Mouse (Mus musculus) stomach, embryonic 15.5 days (tissue): Measurements from ENCODE around the gene Nxpe3. TPM values are rescaled to one million over a fixed set of nuclear protein-coding genes. Genes with fewer than 3 reads are reported as not detected.

Experiments
- ATAC-seq: fragments of 200-750 bp; cut with Nextera tagmentation; 2 replicates; pipeline ENCODE4 v1.8.0; 2017; ENCODE audit warnings: low read depth, moderate number of reproducible peaks, moderate TSS enrichment; ENCODE audit not compliant: insufficient read depth, low FRiP score
- H3K27ac ChIP-seq: fragments of 300-500 bp; sonication (generic); 2 replicates; pipeline ENCODE4 v1.5.1; 2015; ENCODE audit warnings: mild to moderate bottlenecking, inconsistent platforms
- H3K27me3 ChIP-seq: fragments of 300-500 bp; sonication (generic); replicated peaks from 2 replicates; pipeline ENCODE4 v1.6.1; 2015; ENCODE audit warnings: inconsistent platforms
- H3K36me3 ChIP-seq: fragments of 300-500 bp; sonication (generic); 2 replicates; pipeline ENCODE4 v1.6.1; 2015; ENCODE audit warnings: inconsistent platforms
- H3K4me1 ChIP-seq: fragments of 300-500 bp; sonication (generic); 2 replicates; pipeline ENCODE4 v1.6.1; 2015; ENCODE audit warnings: inconsistent platforms
- H3K4me2 ChIP-seq: fragments of 300-500 bp; sonication (generic); 2 replicates; pipeline ENCODE4 v1.6.1; 2015; ENCODE audit warnings: mild to moderate bottlenecking, inconsistent platforms
- H3K4me3 ChIP-seq: fragments of 300-500 bp; sonication (generic); replicated peaks from 2 replicates; pipeline ENCODE4 v1.5.1; 2015; ENCODE audit warnings: inconsistent platforms
- H3K9ac ChIP-seq: fragments of 300-500 bp; sonication (generic); 2 replicates; pipeline ENCODE4 v1.6.1; 2015; ENCODE audit warnings: inconsistent platforms
- H3K9me3 ChIP-seq: fragments of 300-500 bp; sonication (generic); 2 replicates; pipeline ENCODE4 v1.6.1; 2016; ENCODE audit warnings: inconsistent platforms
- WGBS: fragments of 180-500 bp; shearing (Covaris S2); methylation state at CpG from one replicate; pipeline ENCODE4 v1.1.7; 2015; 5-methylcytosine and 5-hydroxymethylcytosine counted together
- polyA plus RNA-seq: library from polyadenylated mRNA; unstranded; fragments of >200 nt; fragmentation: Nextera tagmentation; extraction: Ambion mirVana; gene quantifications from 2 replicates; pipeline ENCODE4 v1.2.1, GENCODE M21; 2015

Nxpe3 gene
- polyA plus RNA-seq, 1 experiment from 2014 or later, result 0.74 TPM

GRCm38 (mm10) chr16:55905370-55905769 is 10.3 kb upstream of the Nxpe3 start:
- Histone ChIP-seq H3K27ac (no peak overlapping the region), H3K36me3 (0 out of 2 replicates have a peak, but pooled peaks cover 2% of the 10 kb centered on the region), H3K27me3 (no peaks in the 10 kb centered on the region), H3K9ac (no peak overlapping the region), H3K4me1 (no peaks in the 10 kb centered on the region), H3K9me3 (no peaks in the 10 kb centered on the region), H3K4me3 (no peak overlapping the region), H3K4me2 (no peak overlapping the region)
- no peak for ATAC-seq
- 88% methylated on average over 25 of the region's 25 CpGs for WGBS

GRCm38 (mm10) chr16:55901839-55902756 is 7.0 kb upstream of the Nxpe3 start:
- no peaks in the 10 kb centered on the region for H3K4me1 ChIP-seq
- ATAC-seq, result no peak
- H3K4me3 ChIP-seq, result no peak overlapping the region
- no peaks in the 10 kb centered on the region for H3K27me3 ChIP-seq
- no peaks in the 10 kb centered on the region for H3K9me3 ChIP-seq
- H3K27ac ChIP-seq, result no peak overlapping the region
- no peak overlapping the region for H3K9ac ChIP-seq
- 0 out of 2 replicates have a peak, but pooled peaks cover 2% of the 10 kb centered on the region for H3K36me3 ChIP-seq
- no peak overlapping the region for H3K4me2 ChIP-seq
- WGBS, result 86% methylated on average over 14 of the region's 14 CpGs

DNA sequence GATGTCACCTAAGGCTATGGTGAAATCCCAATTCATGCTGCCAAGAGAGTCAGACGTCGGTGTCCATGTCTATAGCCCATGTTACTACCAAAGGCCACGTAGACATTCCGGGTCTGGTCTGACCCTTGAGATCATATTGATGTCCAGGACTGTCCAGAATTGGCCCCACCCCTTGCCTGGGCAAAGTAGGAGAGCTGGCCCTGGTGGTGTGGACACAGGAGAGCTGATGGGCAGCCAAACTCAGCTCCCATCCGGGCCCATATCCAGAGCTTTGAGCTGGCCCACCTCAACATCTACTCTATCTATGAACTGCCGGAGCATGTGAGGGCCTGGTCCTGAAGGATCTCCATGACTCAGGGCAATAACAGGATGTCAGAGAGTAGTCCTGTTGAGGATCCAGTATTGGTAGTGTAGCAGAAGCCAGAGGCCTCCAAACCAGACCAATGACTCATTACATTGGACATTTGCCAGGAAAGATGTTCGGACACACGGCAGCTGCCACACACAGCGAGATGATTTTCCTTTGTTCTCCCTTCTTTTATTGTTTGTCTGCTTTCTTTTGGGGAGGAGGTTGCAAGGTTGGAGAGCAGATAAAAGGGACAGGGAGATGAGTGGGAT is 3.4 kb upstream of the Nxpe3 start:
- no peak overlapping the region for H3K4me3 ChIP-seq
- H3K9me3 ChIP-seq, result no peaks in the 10 kb centered on the region
- 70% methylated on average over 9 of the region's 9 CpGs for WGBS
- H3K27ac ChIP-seq, result no peak overlapping the region
- H3K36me3 ChIP-seq, result no peaks in the 10 kb centered on the region
- H3K27me3 ChIP-seq, result no peaks in the 10 kb centered on the region
- H3K4me2 ChIP-seq, result no peak overlapping the region
- no peaks in the 10 kb centered on the region for H3K4me1 ChIP-seq
- ATAC-seq, result no peak
- no peak overlapping the region for H3K9ac ChIP-seq

- Histone ChIP-seq H3K36me3 (no peaks in the 10 kb centered on the region), H3K27me3 (no peaks in the 10 kb centered on the region), H3K27ac (peak overlapping the region; percentile 71), H3K4me3 (peak overlapping the region; percentile 72), H3K4me1 (no peaks in the 10 kb centered on the region), H3K4me2 (peak overlapping the region; percentile 85), H3K9me3 (no peaks in the 10 kb centered on the region), H3K9ac (peak overlapping the region; percentile 47)
- WGBS, result 4% methylated on average over 9 of the region's 9 CpGs
- no peak for ATAC-seq
Observed at GRCm38 (mm10) chr16:55895651-55896095, 588 bp upstream of the Nxpe3 start.

- 2% methylated on average over 4 of the region's 4 CpGs for WGBS
Observed at GRCm38 (mm10) chr16:55894536-55894892, 571 bp downstream of the Nxpe3 start.

GRCm38 (mm10) chr16:55893410-55894107 is 1.5 kb downstream of the Nxpe3 start:
- Histone ChIP-seq H3K36me3 (no peaks in the 10 kb centered on the region), H3K4me2 (no peak overlapping the region), H3K4me1 (no peaks in the 10 kb centered on the region), H3K4me3 (no peak overlapping the region), H3K27ac (no peak overlapping the region), H3K9me3 (no peaks in the 10 kb centered on the region), H3K27me3 (no peaks in the 10 kb centered on the region), H3K9ac (no peak overlapping the region)
- ATAC-seq, result no peak
- 65% methylated on average over 8 of the region's 8 CpGs for WGBS

More at GRCm38 (mm10) chr16:55894536-55894892, 571 bp downstream of the Nxpe3 start:
- Histone ChIP-seq H3K27ac (no peak overlapping the region), H3K4me1 (no peaks in the 10 kb centered on the region), H3K4me3 (peak overlapping the region; percentile 72), H3K36me3 (no peaks in the 10 kb centered on the region), H3K9ac (no peak overlapping the region), H3K4me2 (peak overlapping the region; percentile 85), H3K9me3 (no peaks in the 10 kb centered on the region), H3K27me3 (no peaks in the 10 kb centered on the region)
- ATAC-seq, result 0 out of 2 replicates have a peak, but pooled peaks have one; percentile 20

DNA sequence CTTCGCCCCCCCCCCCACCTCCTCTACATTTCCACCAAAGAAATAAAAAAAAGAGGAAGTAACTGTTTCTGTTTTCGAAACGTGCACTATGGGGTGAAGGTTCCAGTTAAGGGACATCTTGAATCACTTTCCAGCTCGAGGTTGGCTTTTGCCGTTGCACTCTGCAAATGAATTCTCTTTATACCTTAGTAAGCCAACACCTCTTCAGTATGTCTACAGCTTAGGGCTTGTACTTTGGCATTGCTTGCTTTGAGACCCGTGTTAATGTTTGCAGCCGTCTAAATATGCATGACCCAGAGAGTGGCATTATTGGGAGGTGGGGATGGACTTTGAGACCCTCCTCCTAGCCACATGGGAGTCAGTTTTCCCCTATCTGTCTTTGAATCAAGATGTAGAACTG is 2.6 kb downstream of the Nxpe3 start:
- Histone ChIP-seq H3K27ac (no peak overlapping the region), H3K27me3 (no peaks in the 10 kb centered on the region), H3K4me3 (no peak overlapping the region), H3K36me3 (no peaks in the 10 kb centered on the region), H3K4me1 (no peaks in the 10 kb centered on the region), H3K9me3 (no peaks in the 10 kb centered on the region), H3K9ac (no peak overlapping the region), H3K4me2 (no peak overlapping the region)
- WGBS, result 64% methylated on average over 7 of the region's 7 CpGs
- no peak for ATAC-seq

DNA sequence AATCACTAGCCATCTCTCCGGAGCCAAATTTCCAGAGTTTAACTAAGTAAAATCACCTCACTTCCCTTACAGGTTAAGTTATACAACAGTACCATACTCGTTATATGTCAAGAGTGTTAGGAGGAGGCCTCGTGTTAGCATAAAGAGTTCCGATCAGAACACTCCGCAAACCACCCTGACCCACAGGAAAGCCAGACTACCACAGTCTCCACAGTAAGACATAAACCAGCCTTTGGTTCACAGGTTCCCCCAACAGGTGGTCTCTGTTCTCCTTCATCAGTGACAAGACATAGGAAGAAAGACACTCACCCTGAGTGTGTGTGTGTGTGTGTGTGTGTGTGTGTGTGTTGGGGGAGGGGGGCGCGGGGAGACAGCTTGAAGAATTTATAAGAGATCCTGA is 3.7 kb downstream of the Nxpe3 start:
- H3K27me3 ChIP-seq, result no peaks in the 10 kb centered on the region
- no peak overlapping the region for H3K4me3 ChIP-seq
- no peaks in the 10 kb centered on the region for H3K9me3 ChIP-seq
- no peak overlapping the region for H3K4me2 ChIP-seq
- 85% methylated on average over 7 of the region's 7 CpGs for WGBS
- no peaks in the 10 kb centered on the region for H3K36me3 ChIP-seq
- no peak for ATAC-seq
- H3K27ac ChIP-seq, result no peak overlapping the region
- no peaks in the 10 kb centered on the region for H3K4me1 ChIP-seq
- H3K9ac ChIP-seq, result no peak overlapping the region

- Histone ChIP-seq H3K9me3 (no peaks in the 10 kb centered on the region), H3K36me3 (no peaks in the 10 kb centered on the region), H3K4me2 (no peak overlapping the region), H3K27ac (no peak overlapping the region), H3K9ac (no peak overlapping the region), H3K4me3 (no peak overlapping the region), H3K4me1 (no peaks in the 10 kb centered on the region), H3K27me3 (no peaks in the 10 kb centered on the region)
- no peak for ATAC-seq
- 80% methylated on average over 19 of the region's 19 CpGs for WGBS
Observed at GRCm38 (mm10) chr16:55890346-55891136, 4.5 kb downstream of the Nxpe3 start.

- Histone ChIP-seq H3K4me1 (no peaks in the 10 kb centered on the region), H3K4me3 (no peak overlapping the region), H3K9me3 (no peaks in the 10 kb centered on the region), H3K27ac (no peak overlapping the region), H3K9ac (no peak overlapping the region), H3K4me2 (no peak overlapping the region), H3K36me3 (no peaks in the 10 kb centered on the region), H3K27me3 (no peaks in the 10 kb centered on the region)
- no peak for ATAC-seq
- 89% methylated on average over 3 of the region's 3 CpGs for WGBS
Observed at GRCm38 (mm10) chr16:55889451-55889850, 5.6 kb downstream of the Nxpe3 start.

DNA sequence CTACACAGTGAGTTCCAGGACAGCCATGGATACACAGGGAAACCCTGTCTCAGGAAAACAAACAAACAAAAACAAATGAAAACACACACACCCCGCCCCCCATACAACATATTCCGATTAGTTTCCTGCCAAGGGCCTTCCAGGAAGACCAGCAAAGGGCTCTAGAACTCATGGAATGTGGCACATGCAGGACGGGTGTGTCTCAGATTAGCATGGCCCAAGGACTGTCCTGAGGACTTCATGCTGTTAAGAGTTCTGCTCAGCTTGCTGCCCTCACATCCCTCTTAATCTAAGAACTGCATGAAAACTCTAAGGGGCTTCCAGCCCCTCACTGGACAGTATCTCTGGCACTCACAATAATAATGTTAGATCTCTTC is 6.5 kb downstream of the Nxpe3 start:
- H3K36me3 ChIP-seq, result no peaks in the 10 kb centered on the region
- H3K9me3 ChIP-seq, result no peaks in the 10 kb centered on the region
- 75% methylated on average over 3 of the region's 3 CpGs for WGBS
- H3K4me3 ChIP-seq, result no peak overlapping the region
- no peak overlapping the region for H3K9ac ChIP-seq
- H3K4me1 ChIP-seq, result no peaks in the 10 kb centered on the region
- no peaks in the 10 kb centered on the region for H3K27me3 ChIP-seq
- no peak overlapping the region for H3K4me2 ChIP-seq
- no peak overlapping the region for H3K27ac ChIP-seq
- no peak for ATAC-seq
